Mouse (Mus musculus): Measurements from ENCODE around the gene Lhx9. TPM values are rescaled to one million over a fixed set of nuclear protein-coding genes. Genes with fewer than 3 reads are reported as not detected.
"Not testable (repeated sequence)": the region's sequence is repeated elsewhere in the genome, so short reads cannot be mapped to it uniquely, and the experiment has no call there.

Lhx9 gene
- polyA plus RNA-seq (2014; fragmentation: Nextera tagmentation; extraction: Ambion mirVana): 34.3 and 35.3 TPM in 2 replicates

DNA sequence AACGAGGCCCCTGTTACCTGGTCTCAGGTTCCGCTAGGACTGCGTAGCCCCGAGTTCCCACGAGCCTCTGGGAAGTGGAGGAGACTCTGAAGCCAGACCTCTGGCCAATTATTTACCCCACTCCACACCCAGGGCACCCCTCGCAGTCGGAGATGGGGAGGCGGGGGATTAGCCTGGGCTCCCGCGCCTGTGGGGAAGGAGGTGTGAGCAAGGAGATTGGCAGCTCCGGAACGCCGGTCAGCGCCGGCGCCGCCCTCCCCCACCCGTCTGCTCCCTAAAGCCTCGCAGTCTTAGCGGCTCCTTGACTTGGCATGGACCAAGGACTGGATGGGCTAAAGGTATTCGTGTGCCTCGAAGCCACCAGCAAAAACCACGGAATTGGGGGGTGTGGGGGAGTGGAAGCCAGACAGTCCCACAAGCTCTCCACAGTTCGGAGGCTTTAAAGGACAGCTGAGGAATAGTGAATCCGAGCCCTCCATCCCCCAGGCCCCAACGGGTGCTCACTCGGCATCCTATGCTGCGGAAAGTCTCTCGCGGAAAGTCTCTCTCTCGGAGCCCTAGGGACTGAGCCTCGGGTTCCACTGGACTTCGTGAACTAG lies at the start of gene Lhx9:
Gene Lhx9 (minus strand): TSS at position 67 of the 599 bp plus-strand sequence.
- Histone ChIP-seq H3K4me3 (ENCODE audit: low read depth, low read length) (peak within 1 kb of the TSS; percentile 29), H3K4me1 (replicated peaks; ENCODE audit: control insufficient read depth, insufficient read depth, low read length) (peaks cover 19% of the 10 kb centered on the region; the same call in 1 of the 2 replicates), H3K27me3 (ENCODE audit: control insufficient read depth, insufficient read depth, low read length) (peaks cover 59% of the 10 kb centered on the region), H3K9me3 (ENCODE audit: control insufficient read depth, low read length) (no peaks in the 10 kb centered on the region), H3K4me2 (ENCODE audit: low read depth, low read length, severe bottlenecking) (peak within 1 kb of the TSS; percentile 55), H3K36me3 (ENCODE audit: control insufficient read depth, insufficient read depth, low read length) (no peaks in the 10 kb centered on the region), H3K9ac (ENCODE audit: low read length) (peak within 1 kb of the TSS; percentile 37; the same call in 1 of the 2 replicates), H3K27ac (ENCODE audit: low read depth, low read length) (peak within 1 kb of the TSS; percentile 59)
- ATAC-seq (replicated peaks; ENCODE audit: low FRiP score) (peak; percentile 63), DNase-seq (ENCODE audit: low spot score) (peak; percentile 77)
- WGBS: under 1% methylated on average over 33 of the region's 33 CpGs

DNA sequence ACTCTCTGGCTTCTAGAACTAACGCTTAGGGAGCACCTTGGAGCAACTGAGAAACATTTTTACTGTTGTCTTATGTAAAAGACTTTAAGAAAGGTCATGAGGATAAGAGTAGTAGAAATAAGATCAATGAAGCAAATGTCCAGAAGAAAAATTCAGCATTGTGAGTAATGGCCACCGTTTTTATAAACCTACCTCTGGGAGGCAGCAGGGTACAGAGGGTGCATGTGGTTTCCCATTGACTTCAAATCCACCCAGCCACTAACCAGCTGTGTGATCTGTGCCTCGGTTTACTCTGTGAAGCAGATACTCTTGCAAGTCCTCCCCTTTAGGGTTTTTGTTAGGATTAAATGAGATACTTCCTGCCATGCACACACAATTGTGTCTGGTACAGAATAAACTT lies 47.7 kb upstream of the Lhx9 start:
- no peak overlapping the region for H3K4me3 ChIP-seq (ENCODE audit: low read depth, low read length)
- H3K27me3 ChIP-seq (ENCODE audit: control insufficient read depth, insufficient read depth, low read length): no peaks in the 10 kb centered on the region
- 88% methylated on average over 3 of the region's 3 CpGs for WGBS
- H3K4me1 ChIP-seq (replicated peaks; ENCODE audit: control insufficient read depth, insufficient read depth, low read length): no peaks in the 10 kb centered on the region
- no peaks in the 10 kb centered on the region for H3K9me3 ChIP-seq (ENCODE audit: control insufficient read depth, low read length)
- H3K4me2 ChIP-seq (ENCODE audit: low read depth, low read length, severe bottlenecking): no peak overlapping the region
- H3K27ac ChIP-seq (ENCODE audit: low read depth, low read length): no peak overlapping the region
- H3K36me3 ChIP-seq (ENCODE audit: control insufficient read depth, insufficient read depth, low read length): no peaks in the 10 kb centered on the region
- no peak overlapping the region for H3K9ac ChIP-seq (ENCODE audit: low read length)
- DNase-seq (ENCODE audit: low spot score) (no peak), ATAC-seq (replicated peaks; ENCODE audit: low FRiP score) (no peak)

DNA sequence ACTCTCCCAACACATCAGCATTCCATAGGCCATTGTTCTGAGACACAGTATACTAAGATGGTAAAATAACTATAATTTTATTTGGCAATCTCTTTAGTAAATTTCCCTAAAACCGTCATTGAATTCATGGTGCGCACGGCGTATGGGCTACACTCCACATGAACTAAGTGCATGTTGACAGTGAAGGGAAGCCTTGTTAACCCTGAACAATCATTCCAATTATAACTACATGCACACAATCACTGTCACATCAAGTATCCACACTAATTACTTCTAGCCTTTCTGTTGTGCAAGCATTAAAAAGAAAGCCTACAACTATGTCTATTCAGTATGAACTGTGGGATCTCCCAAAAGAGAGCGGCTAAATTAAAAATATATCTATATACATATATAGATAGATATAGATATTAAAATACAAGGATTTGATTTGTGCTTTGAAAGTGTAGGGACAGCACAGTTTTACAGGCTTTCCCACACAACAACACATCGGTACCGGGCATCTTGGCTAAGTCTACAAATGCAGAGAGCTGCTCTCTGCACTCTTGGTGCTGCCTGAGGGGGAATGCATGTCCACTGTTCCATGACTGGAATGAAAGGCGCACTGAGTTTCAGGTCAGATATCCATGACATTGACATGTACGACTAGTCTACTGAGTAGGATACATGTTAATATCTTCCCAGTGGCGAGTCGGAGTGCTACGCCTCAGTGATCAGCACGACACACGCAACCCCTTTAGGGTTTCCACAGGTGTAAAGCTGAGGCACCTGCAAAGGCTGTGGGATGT lies 29.3 kb upstream of the Lhx9 start:
- no peak overlapping the region for H3K4me3 ChIP-seq (ENCODE audit: low read depth, low read length)
- no peaks in the 10 kb centered on the region for H3K36me3 ChIP-seq (ENCODE audit: control insufficient read depth, insufficient read depth, low read length)
- H3K27me3 ChIP-seq (ENCODE audit: control insufficient read depth, insufficient read depth, low read length): no peaks in the 10 kb centered on the region
- DNase-seq (ENCODE audit: low spot score) (no peak), ATAC-seq (replicated peaks; ENCODE audit: low FRiP score) (no peak)
- H3K9me3 ChIP-seq (ENCODE audit: control insufficient read depth, low read length): no peaks in the 10 kb centered on the region
- H3K4me2 ChIP-seq (ENCODE audit: low read depth, low read length, severe bottlenecking): no peak overlapping the region
- WGBS: 89% methylated on average over 14 of the region's 14 CpGs
- no peak overlapping the region for H3K9ac ChIP-seq (ENCODE audit: low read length)
- no peaks in the 10 kb centered on the region for H3K4me1 ChIP-seq (replicated peaks; ENCODE audit: control insufficient read depth, insufficient read depth, low read length)
- H3K27ac ChIP-seq (ENCODE audit: low read depth, low read length): no peak overlapping the region

DNA sequence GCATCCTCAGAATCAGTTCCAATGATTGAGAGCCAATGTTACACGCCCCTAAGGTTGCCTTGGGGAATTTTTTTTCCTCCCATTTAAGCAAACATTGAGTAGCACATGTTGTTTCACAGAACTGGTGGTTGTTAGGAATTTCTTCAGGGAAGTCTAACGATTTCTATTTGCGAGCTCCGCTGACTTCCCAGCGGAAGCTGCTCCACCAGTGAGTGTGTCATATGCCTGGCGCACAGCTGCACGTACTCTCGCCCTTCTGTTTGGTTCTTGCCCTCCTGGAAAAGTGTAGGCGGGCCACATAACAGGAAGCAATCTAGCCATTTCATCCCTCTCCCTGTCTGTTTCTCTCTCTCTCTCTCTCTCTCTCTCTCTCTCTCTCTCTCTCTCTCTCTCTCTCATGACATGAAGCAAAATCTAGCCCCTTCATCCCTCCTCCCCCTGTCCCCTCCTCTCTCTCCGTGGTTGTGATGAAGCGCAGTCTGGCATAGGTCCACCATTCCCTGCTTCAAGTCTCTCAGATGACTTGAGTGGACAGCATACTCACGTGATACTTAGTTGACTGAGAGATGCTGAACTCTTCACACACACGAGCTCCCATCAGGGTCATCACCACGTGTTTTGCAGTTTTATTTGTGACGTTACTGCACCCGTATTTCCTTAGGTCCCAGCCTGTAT lies 28.1 kb upstream of the Lhx9 start:
- 84% methylated on average over 16 of the region's 16 CpGs for WGBS
- DNase-seq (ENCODE audit: low spot score) (no peak), ATAC-seq (replicated peaks; ENCODE audit: low FRiP score) (0 out of 2 replicates have a peak, but pooled peaks have one; percentile 27)
- Histone ChIP-seq H3K27me3 (ENCODE audit: control insufficient read depth, insufficient read depth, low read length) (no peaks in the 10 kb centered on the region), H3K4me3 (ENCODE audit: low read depth, low read length) (no peak overlapping the region), H3K9ac (ENCODE audit: low read length) (no peak overlapping the region), H3K4me1 (replicated peaks; ENCODE audit: control insufficient read depth, insufficient read depth, low read length) (no peaks in the 10 kb centered on the region), H3K9me3 (ENCODE audit: control insufficient read depth, low read length) (no peaks in the 10 kb centered on the region), H3K4me2 (ENCODE audit: low read depth, low read length, severe bottlenecking) (no peak overlapping the region), H3K27ac (ENCODE audit: low read depth, low read length) (no peak overlapping the region), H3K36me3 (ENCODE audit: control insufficient read depth, insufficient read depth, low read length) (no peaks in the 10 kb centered on the region)

DNA sequence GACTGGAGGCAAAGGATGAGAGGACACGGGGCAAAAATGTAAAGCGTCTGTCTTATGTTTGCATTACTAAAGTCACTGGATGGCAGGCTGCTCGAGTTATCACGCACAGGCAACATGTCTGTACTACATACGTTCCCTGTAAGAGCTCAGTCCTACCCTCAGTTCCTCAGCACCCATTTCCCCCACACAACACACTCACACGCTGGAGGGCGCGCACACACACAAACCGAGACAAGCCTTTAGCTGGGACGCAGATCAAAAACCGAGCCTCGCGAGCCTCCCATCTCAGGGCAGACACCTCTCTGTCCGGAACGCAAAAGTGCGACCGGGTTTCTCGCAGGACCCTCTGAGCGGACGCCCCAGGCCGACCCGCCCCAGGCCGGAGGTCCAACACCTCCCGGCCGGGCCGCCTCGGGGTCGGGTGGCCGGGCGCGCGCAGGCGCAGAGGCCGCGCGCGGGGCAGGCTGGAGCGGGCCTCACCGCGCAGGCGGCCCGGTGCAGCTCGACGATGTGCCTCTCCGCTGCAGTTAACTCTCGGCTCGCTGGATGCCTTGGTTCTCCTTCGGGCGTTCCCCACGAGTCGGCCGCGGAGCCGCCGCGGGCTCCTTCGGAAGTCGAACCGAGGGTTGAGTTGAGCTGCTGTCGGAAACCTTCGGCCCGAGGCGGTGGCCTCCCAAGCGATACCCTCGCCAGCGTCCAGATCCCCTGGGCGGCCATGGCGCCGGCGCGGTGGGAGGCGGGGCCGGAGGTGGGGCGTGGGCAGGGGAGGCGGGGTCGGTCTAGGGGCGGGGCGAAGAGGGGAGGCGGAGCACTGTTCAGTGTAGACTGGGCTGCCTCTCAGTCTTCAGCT lies 7.9 kb upstream of the Lhx9 start, which contains the start of gene 2310009B15Rik:
Gene 2310009B15Rik (minus strand): TSS at position 752 of the 850 bp plus-strand sequence.
- Histone ChIP-seq H3K4me3 (ENCODE audit: low read depth, low read length) (peak within 1 kb of the TSS; percentile 35), H3K27ac (ENCODE audit: low read depth, low read length) (peak within 1 kb of the TSS; percentile 53; the same call in 1 of the 2 replicates), H3K4me2 (ENCODE audit: low read depth, low read length, severe bottlenecking) (peak within 1 kb of the TSS; percentile 38), H3K9ac (ENCODE audit: low read length) (peak within 1 kb of the TSS; percentile 47; the same call in 1 of the 2 replicates)
- not testable (repeated sequence) for H3K27me3 ChIP-seq (ENCODE audit: control insufficient read depth, insufficient read depth, low read length); H3K9me3 ChIP-seq (ENCODE audit: control insufficient read depth, low read length); H3K4me1 ChIP-seq (replicated peaks; ENCODE audit: control insufficient read depth, insufficient read depth, low read length); H3K36me3 ChIP-seq (ENCODE audit: control insufficient read depth, insufficient read depth, low read length)
- DNase-seq (ENCODE audit: low spot score): peak; percentile 96
- 1% methylated on average over 30 of the region's 79 CpGs for WGBS
- ATAC-seq (replicated peaks; ENCODE audit: low FRiP score): peak; percentile 100

- ATAC-seq (replicated peaks; ENCODE audit: low FRiP score) (no peak), DNase-seq (ENCODE audit: low spot score) (no peak)
- no peak overlapping the region for H3K4me3 ChIP-seq (ENCODE audit: low read depth, low read length)
- no peak overlapping the region for H3K27ac ChIP-seq (ENCODE audit: low read depth, low read length)
- H3K4me2 ChIP-seq (ENCODE audit: low read depth, low read length, severe bottlenecking): no peak overlapping the region
- no peak overlapping the region for H3K9ac ChIP-seq (ENCODE audit: low read length)
- WGBS: 90% methylated on average over 1 of the region's 1 CpGs
- H3K36me3 ChIP-seq (ENCODE audit: control insufficient read depth, insufficient read depth, low read length): no peaks in the 10 kb centered on the region
- H3K4me1 ChIP-seq (replicated peaks; ENCODE audit: control insufficient read depth, insufficient read depth, low read length): peaks cover 13% of the 10 kb centered on the region; the same call in 1 of the 2 replicates
- H3K9me3 ChIP-seq (ENCODE audit: control insufficient read depth, low read length): no peaks in the 10 kb centered on the region
- H3K27me3 ChIP-seq (ENCODE audit: control insufficient read depth, insufficient read depth, low read length): peaks cover 41% of the 10 kb centered on the region
Observed at GRCm38 (mm10) chr1:138850823-138851222, 2.4 kb upstream of the Lhx9 start.

GRCm38 (mm10) chr1:138850161-138850539 lies 1.8 kb upstream of the Lhx9 start:
- no peaks in the 10 kb centered on the region for H3K36me3 ChIP-seq (ENCODE audit: control insufficient read depth, insufficient read depth, low read length)
- no peaks in the 10 kb centered on the region for H3K9me3 ChIP-seq (ENCODE audit: control insufficient read depth, low read length)
- ATAC-seq (replicated peaks; ENCODE audit: low FRiP score): no peak
- H3K27ac ChIP-seq (ENCODE audit: low read depth, low read length): no peak overlapping the region
- H3K4me1 ChIP-seq (replicated peaks; ENCODE audit: control insufficient read depth, insufficient read depth, low read length): peaks cover 13% of the 10 kb centered on the region; the same call in 1 of the 2 replicates
- no peak overlapping the region for H3K9ac ChIP-seq (ENCODE audit: low read length)
- no peak overlapping the region for H3K4me3 ChIP-seq (ENCODE audit: low read depth, low read length)
- H3K27me3 ChIP-seq (ENCODE audit: control insufficient read depth, insufficient read depth, low read length): peaks cover 47% of the 10 kb centered on the region
- 52% methylated on average over 2 of the region's 4 CpGs for WGBS
- H3K4me2 ChIP-seq (ENCODE audit: low read depth, low read length, severe bottlenecking): no peak overlapping the region
- no peak for DNase-seq (ENCODE audit: low spot score)
